Mouse (Mus musculus): ENCODE results near the gene Thtpa. TPM values are rescaled to one million over a fixed set of nuclear protein-coding genes. Genes with fewer than 3 reads are reported as not detected.
A peak's percentile ranks its signal among the peaks of the same experiment; 100 is the strongest.

Thtpa gene
- polyA plus RNA-seq, 1 experiment from 2014 or later = 19.0 TPM

DNA sequence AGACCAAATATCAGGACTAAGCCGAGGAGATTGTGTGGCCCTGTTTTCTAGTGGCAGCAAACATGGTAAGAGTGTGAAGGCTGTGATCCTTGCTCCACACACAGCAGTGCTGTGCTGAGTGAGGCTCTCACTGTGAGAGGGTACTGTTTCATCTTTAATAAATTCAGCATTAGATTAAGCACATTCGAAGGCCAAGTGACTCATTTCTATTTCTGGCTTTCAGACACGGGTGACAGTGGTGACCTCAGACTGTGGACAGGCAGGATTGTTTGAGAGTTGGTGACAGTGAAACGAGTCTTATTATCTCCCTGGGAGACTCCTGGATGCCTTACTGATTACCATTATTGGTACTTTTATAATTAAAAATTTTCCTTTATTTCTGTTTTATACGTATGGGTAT, 31.1 kb downstream of the Thtpa start:
- Histone ChIP-seq H3K4me2 (replicated peaks) (no peak overlapping the region), H3K27me3 (replicated peaks) (no peaks in the 10 kb centered on the region), H3K36me3 (no peaks in the 10 kb centered on the region), H3K4me3 (replicated peaks) (no peak overlapping the region), H3K9ac (no peak overlapping the region), H3K9me3 (no peaks in the 10 kb centered on the region), H3K27ac (no peak overlapping the region), H3K4me1 (replicated peaks) (0 out of 2 replicates have a peak, but pooled peaks cover 2% of the 10 kb centered on the region)
- 72% methylated on average over 5 of the region's 5 CpGs for WGBS
- no peak for ATAC-seq

DNA sequence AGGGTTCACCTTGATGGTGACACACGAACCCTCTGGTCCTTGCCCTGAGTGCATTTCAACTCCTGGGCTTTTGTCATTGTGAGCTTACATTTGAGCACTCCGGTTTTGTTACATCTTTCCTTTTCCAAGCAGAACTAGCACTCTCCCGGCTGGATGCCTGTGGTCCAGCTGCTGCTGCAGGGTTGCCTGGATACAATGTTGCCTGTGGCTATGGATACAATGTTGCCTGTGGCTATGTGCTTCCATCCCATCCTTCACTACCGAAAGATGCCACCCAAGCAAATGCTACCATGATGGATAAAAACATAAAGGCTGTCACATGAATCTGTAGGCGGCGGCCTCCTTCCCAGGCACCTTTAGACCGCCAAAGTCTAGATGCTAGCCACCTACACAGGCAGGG, 31.9 kb downstream of the Thtpa start:
- ATAC-seq = no peak
- 0 out of 2 replicates have a peak, but pooled peaks cover 2% of the 10 kb centered on the region for H3K4me1 ChIP-seq (replicated peaks)
- no peak overlapping the region for H3K4me3 ChIP-seq (replicated peaks)
- no peaks in the 10 kb centered on the region for H3K27me3 ChIP-seq (replicated peaks)
- no peak overlapping the region for H3K27ac ChIP-seq
- 86% methylated on average over 7 of the region's 7 CpGs for WGBS
- no peaks in the 10 kb centered on the region for H3K9me3 ChIP-seq
- H3K36me3 ChIP-seq = no peaks in the 10 kb centered on the region
- H3K9ac ChIP-seq = no peak overlapping the region
- H3K4me2 ChIP-seq (replicated peaks) = no peak overlapping the region

DNA sequence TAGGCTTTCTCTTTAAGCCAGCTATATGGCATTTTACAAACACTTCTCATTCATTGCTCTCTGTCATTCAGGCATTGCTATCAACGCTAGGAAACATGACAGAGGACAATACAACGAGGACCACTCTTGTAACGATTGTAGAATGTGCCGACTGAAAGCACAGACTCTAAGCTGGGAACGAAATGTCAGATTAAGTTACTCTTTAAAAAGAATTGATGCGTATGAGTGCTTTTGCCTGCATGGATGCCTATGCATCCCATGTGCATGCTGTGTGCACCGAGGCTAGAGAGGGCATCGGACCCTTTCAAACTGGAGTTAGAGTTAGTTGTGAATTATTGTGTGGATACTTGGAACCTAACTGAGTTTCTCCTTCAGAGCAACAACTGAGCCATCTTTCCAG, 41.1 kb downstream of the Thtpa start:
- Histone ChIP-seq H3K4me2 (replicated peaks) (no peak overlapping the region), H3K9ac (no peak overlapping the region), H3K9me3 (no peaks in the 10 kb centered on the region), H3K36me3 (no peaks in the 10 kb centered on the region), H3K4me1 (replicated peaks) (no peaks in the 10 kb centered on the region), H3K4me3 (replicated peaks) (no peak overlapping the region), H3K27me3 (replicated peaks) (no peaks in the 10 kb centered on the region), H3K27ac (no peak overlapping the region)
- 78% methylated on average over 8 of the region's 8 CpGs for WGBS
- ATAC-seq = no peak

DNA sequence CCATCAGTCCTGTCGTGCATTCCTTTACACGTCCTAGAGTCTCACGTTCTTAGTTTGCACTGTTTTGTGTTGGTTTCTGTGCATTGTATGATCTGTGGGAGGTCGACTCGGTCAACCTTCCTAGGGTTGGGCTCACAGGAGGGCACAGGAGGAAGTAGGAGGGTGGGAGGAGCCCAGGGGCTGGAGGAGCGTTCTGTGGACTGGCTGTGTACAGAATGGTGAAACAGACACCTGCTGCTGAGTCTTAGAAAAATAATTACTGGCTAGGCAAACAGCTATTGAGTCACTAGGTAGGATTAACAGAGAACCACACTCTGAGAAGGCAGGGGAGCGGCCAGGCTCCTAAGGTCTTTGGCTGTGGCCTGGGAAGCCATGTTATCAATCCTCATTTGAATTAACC, 44.7 kb downstream of the Thtpa start:
- Histone ChIP-seq H3K4me3 (replicated peaks) (no peak overlapping the region), H3K27me3 (replicated peaks) (no peaks in the 10 kb centered on the region), H3K27ac (no peak overlapping the region), H3K4me1 (replicated peaks) (no peaks in the 10 kb centered on the region), H3K36me3 (no peaks in the 10 kb centered on the region), H3K4me2 (replicated peaks) (0 out of 2 replicates have a peak overlapping the region, but pooled peaks have one; percentile 11), H3K9ac (no peak overlapping the region), H3K9me3 (no peaks in the 10 kb centered on the region)
- ATAC-seq = peak; percentile 90
- WGBS = 46% methylated on average over 7 of the region's 7 CpGs

DNA sequence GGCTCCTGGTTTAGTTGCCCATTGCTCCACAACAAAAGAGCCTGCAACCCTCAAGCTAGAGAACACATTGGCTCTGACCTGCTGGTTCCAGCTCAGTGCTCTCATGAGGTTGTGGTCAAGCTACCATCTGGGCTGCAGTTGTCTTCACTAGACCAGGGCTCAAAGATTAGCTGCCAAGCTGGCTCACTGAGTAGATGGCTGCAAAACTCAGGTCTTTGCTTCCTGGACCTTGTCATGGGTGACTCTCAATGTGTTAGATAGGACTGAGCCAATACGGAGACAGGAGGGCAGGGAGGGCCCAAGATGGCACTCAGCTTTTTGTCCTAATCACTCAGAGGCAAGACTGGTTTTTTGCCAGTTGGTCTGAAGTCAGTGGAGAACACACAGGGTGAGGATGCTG, 51.7 kb downstream of the Thtpa start:
- Histone ChIP-seq H3K27me3 (replicated peaks) (no peaks in the 10 kb centered on the region), H3K36me3 (no peaks in the 10 kb centered on the region), H3K4me1 (replicated peaks) (no peaks in the 10 kb centered on the region), H3K27ac (no peak overlapping the region), H3K4me2 (replicated peaks) (no peak overlapping the region), H3K4me3 (replicated peaks) (no peak overlapping the region), H3K9ac (no peak overlapping the region), H3K9me3 (no peaks in the 10 kb centered on the region)
- 87% methylated on average over 1 of the region's 1 CpGs for WGBS
- ATAC-seq = no peak

DNA sequence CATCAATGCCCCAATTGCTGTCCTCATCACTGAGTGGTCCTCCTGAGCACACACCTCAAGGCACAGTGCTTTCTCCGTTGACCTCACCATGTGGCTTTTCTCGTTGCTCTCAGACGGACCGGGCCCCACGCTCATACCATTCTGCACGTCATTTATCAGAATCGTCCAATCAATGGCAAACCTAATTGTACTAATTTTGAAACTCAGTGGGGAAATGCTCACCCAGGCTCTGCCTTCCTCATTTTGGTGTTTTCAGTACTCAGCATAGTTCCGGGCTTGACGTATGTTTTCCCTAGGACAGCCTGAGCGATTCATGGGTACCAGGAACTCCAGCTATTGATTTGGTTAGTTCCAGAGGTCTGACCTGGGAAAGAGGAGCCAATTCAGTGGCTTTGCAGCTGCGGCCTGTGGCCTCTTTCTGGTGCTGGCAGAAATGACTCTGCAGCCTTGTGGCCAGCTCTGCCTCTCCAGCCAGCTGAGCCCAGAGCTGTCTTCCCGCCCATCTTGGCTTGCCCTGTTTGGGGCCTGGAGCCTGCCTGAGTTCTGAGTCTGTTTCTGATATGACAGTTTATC, 52.3 kb downstream of the Thtpa start:
- Histone ChIP-seq H3K27ac (no peak overlapping the region), H3K4me2 (replicated peaks) (no peak overlapping the region), H3K4me3 (replicated peaks) (no peak overlapping the region), H3K4me1 (replicated peaks) (no peaks in the 10 kb centered on the region), H3K9me3 (no peaks in the 10 kb centered on the region), H3K9ac (no peak overlapping the region), H3K27me3 (replicated peaks) (no peaks in the 10 kb centered on the region), H3K36me3 (no peaks in the 10 kb centered on the region)
- ATAC-seq = no peak
- WGBS = 84% methylated on average over 12 of the region's 12 CpGs

DNA sequence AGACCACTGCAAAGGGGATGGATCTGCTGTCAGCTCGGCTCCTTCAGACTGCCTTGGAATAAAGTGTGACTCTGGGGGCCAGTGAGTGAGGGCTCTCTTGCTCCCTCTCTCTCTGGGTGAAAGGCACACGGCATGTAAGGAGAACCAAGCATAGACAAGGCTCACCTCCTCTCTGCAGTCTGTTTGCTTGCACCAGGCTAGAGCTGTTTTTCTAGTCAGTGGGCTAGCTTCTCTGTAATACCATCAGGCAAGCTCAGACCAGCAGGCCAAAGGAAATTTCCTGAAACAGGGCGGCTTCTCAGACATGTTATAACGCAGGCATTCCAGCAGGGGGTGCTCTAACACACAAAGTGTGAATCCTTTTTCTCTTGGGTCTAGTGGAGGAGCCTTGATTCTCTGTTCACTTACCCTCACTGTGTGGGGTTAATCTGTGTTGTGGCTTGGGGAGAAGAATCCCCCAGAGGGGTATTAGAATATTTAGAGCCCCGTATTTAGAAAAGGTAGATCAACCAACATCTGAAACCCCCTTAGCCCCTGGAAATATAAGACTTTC, 53.9 kb downstream of the Thtpa start:
- Histone ChIP-seq H3K4me3 (replicated peaks) (no peak overlapping the region), H3K9ac (no peak overlapping the region), H3K9me3 (no peaks in the 10 kb centered on the region), H3K4me2 (replicated peaks) (no peak overlapping the region), H3K4me1 (replicated peaks) (no peaks in the 10 kb centered on the region), H3K27me3 (replicated peaks) (no peaks in the 10 kb centered on the region), H3K27ac (no peak overlapping the region), H3K36me3 (no peaks in the 10 kb centered on the region)
- WGBS = 35% methylated on average over 5 of the region's 5 CpGs
- ATAC-seq = peak; percentile 45; the same call in 1 of the 2 replicates

Other genes with a start within 250 kb of the Thtpa start
- 6.2 and 6.9 TPM in 2 replicates for gene Homez, start 223.8 kb upstream of the Thtpa start, polyA plus RNA-seq (2015; fragmentation: Nextera tagmentation; extraction: Ambion mirVana)
- gene Ppp1r3e, start 217.2 kb upstream of the Thtpa start, polyA plus RNA-seq (2015; fragmentation: Nextera tagmentation; extraction: Ambion mirVana) = 2.3 TPM in 2 replicates
- gene Bcl2l2, start 211.4 kb upstream of the Thtpa start, polyA plus RNA-seq (2015; fragmentation: Nextera tagmentation; extraction: Ambion mirVana) = 3.6 and 4.7 TPM in 2 replicates
- 0.34 and 0.35 TPM in 2 replicates for gene Gm20521, start 211.3 kb upstream of the Thtpa start, polyA plus RNA-seq (2015; fragmentation: Nextera tagmentation; extraction: Ambion mirVana)
- 108 and 119 TPM in 2 replicates for gene Pabpn1, start 202.3 kb upstream of the Thtpa start, polyA plus RNA-seq (2015; fragmentation: Nextera tagmentation; extraction: Ambion mirVana)
- 30.2 and 33.2 TPM in 2 replicates for gene Slc22a17, start 181.7 kb upstream of the Thtpa start, polyA plus RNA-seq (2015; fragmentation: Nextera tagmentation; extraction: Ambion mirVana)
- gene Efs, start 168.7 kb upstream of the Thtpa start, polyA plus RNA-seq (2015; fragmentation: Nextera tagmentation; extraction: Ambion mirVana) = 20.0 and 20.7 TPM in 2 replicates
- gene Il25, start 162.1 kb upstream of the Thtpa start, polyA plus RNA-seq (2015; fragmentation: Nextera tagmentation; extraction: Ambion mirVana) = not detected in 2 replicates
- 2.2 and 2.3 TPM in 2 replicates for gene Cmtm5, start 158.5 kb upstream of the Thtpa start, polyA plus RNA-seq (2015; fragmentation: Nextera tagmentation; extraction: Ambion mirVana)
- 0.27 and 0.44 TPM in 2 replicates for gene Myh6, start 127.9 kb upstream of the Thtpa start, polyA plus RNA-seq (2015; fragmentation: Nextera tagmentation; extraction: Ambion mirVana)
- gene Gm17428, start 117.9 kb upstream of the Thtpa start, polyA plus RNA-seq (2015; fragmentation: Nextera tagmentation; extraction: Ambion mirVana) = not detected in 2 replicates
- gene Myh7, start 100.2 kb upstream of the Thtpa start, polyA plus RNA-seq (2015; fragmentation: Nextera tagmentation; extraction: Ambion mirVana) = 0.83 and 1.6 TPM in 2 replicates
- 83.1 and 84.9 TPM in 2 replicates for gene Ngdn, start 79.3 kb upstream of the Thtpa start, polyA plus RNA-seq (2015; fragmentation: Nextera tagmentation; extraction: Ambion mirVana)
- 3.8 and 4.4 TPM in 2 replicates for gene Zfhx2, start 2.5 kb upstream of the Thtpa start, polyA plus RNA-seq (2015; fragmentation: Nextera tagmentation; extraction: Ambion mirVana)
- gene Ap1g2, start 11.8 kb downstream of the Thtpa start, polyA plus RNA-seq (2015; fragmentation: Nextera tagmentation; extraction: Ambion mirVana) = 71.9 and 73.9 TPM in 2 replicates
- gene Jph4, start 22.2 kb downstream of the Thtpa start, polyA plus RNA-seq (2015; fragmentation: Nextera tagmentation; extraction: Ambion mirVana) = 1.6 and 1.7 TPM in 2 replicates
- gene Dhrs2, start 127.2 kb downstream of the Thtpa start, polyA plus RNA-seq (2015; fragmentation: Nextera tagmentation; extraction: Ambion mirVana) = 0.15 and 0.21 TPM in 2 replicates

Data from intestine, embryonic 15.5 days (tissue).